Mouse (Mus musculus): Measurements from ENCODE around the gene Gm14151. TPM values are rescaled to one million over a fixed set of nuclear protein-coding genes. Genes with fewer than 3 reads are reported as not detected.

The Gm14151 gene
- polyA plus RNA-seq (2012; rRNA removed) = not detected in 2 replicates

GRCm38 (mm10) chr2:151092250-151092649 is at the start of gene Gm14151:
Gm14151 (minus strand) TSS chr2:151092350.

GRCm38 (mm10) chr2:151097945-151098344 is 5.8 kb upstream of the Gm14151 start, which contains the start of gene Gm14147:
Gm14147 (plus strand) TSS chr2:151098245.

GRCm38 (mm10) chr2:151039232-151039695 is 52.9 kb downstream of the Gm14151 start, which contains the start of the genes Ninl and Nanp:
Ninl (minus strand) TSS chr2:151039382.
Nanp (minus strand) TSS chr2:151039398.

Other genes with a start within 250 kb of the Gm14151 start
- gene Abhd12, start 187.6 kb downstream of the Gm14151 start, polyA plus RNA-seq (2012; rRNA removed) = 86.2 and 89.6 TPM in 2 replicates
- gene Gins1, start 186.9 kb downstream of the Gm14151 start, polyA plus RNA-seq (2012; rRNA removed) = 10.7 and 13.2 TPM in 2 replicates
- gene Ninl, start 53.0 kb downstream of the Gm14151 start, polyA plus RNA-seq (2012; rRNA removed) = 12.4 TPM in 2 replicates
- 15.3 and 16.0 TPM in 2 replicates for gene Nanp, start 53.0 kb downstream of the Gm14151 start, polyA plus RNA-seq (2012; rRNA removed)
- not detected in 2 replicates for gene Gm14147, start 5.9 kb upstream of the Gm14151 start, polyA plus RNA-seq (2012; rRNA removed)